14 mouse cellular contexts compared by ENCODE assay signal in genomic region chr1:52855904-52856601, GRCm38 (mm10).
"Had no signal": no experiment of that assay in that cellular context is flagged by ENCODE, and none has a peak within 500 bp of the region (broad histone marks: within the 10 kb centered on the region; RNA-seq: fewer than 3 reads in every experiment).

No protein-coding gene starts in this region.

- H3K27me3 ChIP-seq: kidney, embryonic 15.5 days; limb, embryonic 13.5 days; liver, embryonic 13.5 days had no signal

- H3K9ac ChIP-seq: kidney, embryonic 15.5 days; limb, embryonic 13.5 days; liver, embryonic 13.5 days had no signal

- H3K4me3 ChIP-seq: kidney, embryonic 15.5 days; limb, embryonic 10.5 days; limb, embryonic 13.5 days; liver, embryonic 13.5 days had no signal

- H3K4me2 ChIP-seq: kidney, embryonic 15.5 days; limb, embryonic 13.5 days; liver, embryonic 13.5 days; midbrain, embryonic 11.5 days had no signal

- H3K9me3 ChIP-seq: kidney, embryonic 15.5 days; limb, embryonic 10.5 days; limb, embryonic 13.5 days; liver, embryonic 13.5 days had no signal

- H3K4me1 ChIP-seq: kidney, embryonic 15.5 days; limb, embryonic 10.5 days; limb, embryonic 13.5 days; liver, embryonic 13.5 days had no signal

- H3K27ac ChIP-seq: kidney, embryonic 15.5 days; limb, embryonic 10.5 days; limb, embryonic 13.5 days; liver, embryonic 13.5 days had no signal

- DNase-seq: kidney, adult 8-10 months; kidney, postnatal 10 days; kidney, postnatal 36 days; liver; liver, embryonic 13.5 days; lung, adult 2 months; lung, postnatal 14 days; lung, postnatal 4 days; midbrain, embryonic 14.5 days; thymus, adult 18-20 months had no signal
